Mouse (Mus musculus) neural tube, embryonic 12.5 days (tissue): ENCODE measurements around the gene Gas2l1. TPM values are rescaled to one million over a fixed set of nuclear protein-coding genes. Genes with fewer than 3 reads are reported as not detected.

Experiments
- ATAC-seq: fragments of 200-750 bp; cut with Nextera tagmentation; 2 replicates; pipeline ENCODE4 v1.8.0; 2017; ENCODE audit warnings: low read depth, mild to moderate bottlenecking, moderate TSS enrichment, moderate library complexity; ENCODE audit not compliant: low FRiP score
- H3K27ac ChIP-seq: fragments of 300-500 bp; sonication (generic); 2 replicates; pipeline ENCODE4 v1.5.1; 2016
- H3K27me3 ChIP-seq: fragments of 300-500 bp; sonication (generic); replicated peaks from 2 replicates; pipeline ENCODE4 v1.6.1; 2016; ENCODE audit warnings: mild to moderate bottlenecking
- H3K36me3 ChIP-seq: fragments of 300-500 bp; sonication (generic); 2 replicates; pipeline ENCODE4 v1.6.1; 2016; ENCODE audit warnings: mild to moderate bottlenecking
- H3K4me1 ChIP-seq: fragments of 300-500 bp; sonication (generic); 2 replicates; pipeline ENCODE4 v1.6.1; 2016
- H3K4me2 ChIP-seq: fragments of 300-500 bp; sonication (generic); replicated peaks from 2 replicates; pipeline ENCODE4 v1.6.1; 2016; ENCODE audit warnings: mild to moderate bottlenecking
- H3K4me3 ChIP-seq: fragments of 300-500 bp; sonication (generic); 2 replicates; pipeline ENCODE4 v1.5.1; 2016
- H3K9ac ChIP-seq: fragments of 300-500 bp; sonication (generic); 2 replicates; pipeline ENCODE4 v1.6.1; 2016; ENCODE audit warnings: mild to moderate bottlenecking
- H3K9me3 ChIP-seq: fragments of 300-500 bp; sonication (generic); 2 replicates; pipeline ENCODE4 v1.6.1; 2016; ENCODE audit warnings: mild to moderate bottlenecking
- WGBS: fragments of 180-500 bp; shearing (Covaris S2); methylation state at CpG from one replicate; pipeline ENCODE4 v1.1.7; 2016; 5-methylcytosine and 5-hydroxymethylcytosine counted together
- polyA plus RNA-seq: library from polyadenylated mRNA; unstranded; fragments of >200 nt; fragmentation: Nextera tagmentation; extraction: Ambion mirVana; gene quantifications from 2 replicates; pipeline ENCODE4 v1.2.1, GENCODE M21; 2016

Gas2l1 gene
- polyA plus RNA-seq, 1 experiment from 2014 or later = 39.9 TPM

GRCm38 (mm10) chr11:5062860-5063505 is 2.1 kb downstream of the Gas2l1 start:
- Histone ChIP-seq H3K4me1 (peaks cover 50% of the 10 kb centered on the region), H3K9ac (no peak overlapping the region), H3K27ac (no peak overlapping the region), H3K4me3 (no peak overlapping the region), H3K36me3 (peaks cover 2% of the 10 kb centered on the region), H3K4me2 (peak overlapping the region; percentile 64), H3K9me3 (no peaks in the 10 kb centered on the region), H3K27me3 (peaks cover 69% of the 10 kb centered on the region)
- ATAC-seq = no peak
- 57% methylated on average over 13 of the region's 13 CpGs for WGBS

DNA sequence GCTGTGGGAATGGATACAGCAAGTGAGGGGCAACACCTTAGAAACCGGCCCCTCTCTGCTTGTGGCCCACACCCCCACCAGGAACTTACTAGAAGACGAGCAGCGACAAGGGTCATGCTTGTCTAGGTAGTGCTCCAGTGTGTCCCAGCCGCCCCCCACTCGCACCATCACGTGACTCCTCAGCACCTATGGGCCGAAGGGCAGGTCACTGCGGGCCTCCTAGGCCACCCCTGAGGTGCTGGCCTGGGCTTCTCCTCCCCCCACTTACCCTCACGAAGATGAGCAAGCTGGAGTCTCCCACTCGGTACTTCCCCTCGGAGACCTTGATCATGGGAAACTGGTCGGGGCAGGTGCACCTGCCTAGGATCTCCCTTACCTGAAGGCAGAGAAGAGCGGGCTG is 2.8 kb downstream of the Gas2l1 start:
- ATAC-seq = no peak

DNA sequence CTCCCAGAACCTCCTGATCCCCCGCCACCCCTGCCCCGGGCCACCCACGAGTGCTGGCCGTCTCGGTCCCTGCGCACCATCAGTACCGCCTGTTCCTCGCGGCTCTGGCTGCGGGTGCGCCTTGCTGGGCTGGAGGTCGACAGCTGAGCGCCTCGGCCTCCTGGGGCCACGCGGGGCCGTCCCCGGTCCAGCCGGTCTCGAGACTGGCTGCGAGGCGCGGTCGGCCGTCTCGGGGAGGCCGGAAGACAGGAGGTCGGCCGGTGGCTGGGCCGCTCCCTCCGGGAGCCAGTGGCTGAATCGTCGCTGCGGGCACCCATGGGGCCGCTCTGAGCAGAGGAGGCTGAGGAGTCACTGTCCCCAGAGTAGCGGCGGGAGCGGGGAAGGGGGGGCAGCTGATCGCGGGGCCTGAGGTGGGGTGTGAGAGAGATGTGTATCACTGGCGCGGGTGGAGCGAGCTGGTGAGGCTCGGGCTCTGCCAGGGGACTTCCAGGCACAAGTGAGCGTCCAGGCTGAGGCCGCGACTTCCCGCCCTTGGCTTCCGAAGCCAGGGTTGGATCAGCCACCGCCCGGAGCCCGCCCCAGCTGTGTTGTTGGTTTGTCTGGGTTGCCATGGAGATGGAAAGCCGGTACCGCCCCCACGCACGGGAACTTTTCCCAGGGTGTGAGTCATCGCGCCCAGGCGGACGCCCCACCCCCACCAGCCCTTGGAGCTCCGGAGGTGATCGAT is 3.6 kb downstream of the Gas2l1 start:
- Histone ChIP-seq H3K9ac (peak overlapping the region; percentile 44), H3K4me2 (peak overlapping the region; percentile 64), H3K4me1 (peaks cover 55% of the 10 kb centered on the region), H3K9me3 (no peaks in the 10 kb centered on the region), H3K27me3 (peaks cover 83% of the 10 kb centered on the region), H3K36me3 (no peaks in the 10 kb centered on the region), H3K27ac (no peak overlapping the region), H3K4me3 (peak overlapping the region; percentile 29)
- WGBS = 2% methylated on average over 62 of the region's 62 CpGs
- peak; percentile 18; the same call in 1 of the 2 replicates for ATAC-seq

More for the DNA sequence above, 2.8 kb downstream of the Gas2l1 start:
- no peaks in the 10 kb centered on the region for H3K36me3 ChIP-seq
- H3K4me3 ChIP-seq = peak overlapping the region; percentile 29
- 16% methylated on average over 13 of the region's 13 CpGs for WGBS
- H3K27me3 ChIP-seq = peaks cover 75% of the 10 kb centered on the region
- H3K4me2 ChIP-seq = peak overlapping the region; percentile 64
- H3K9ac ChIP-seq = no peak overlapping the region
- peaks cover 55% of the 10 kb centered on the region for H3K4me1 ChIP-seq
- no peaks in the 10 kb centered on the region for H3K9me3 ChIP-seq
- H3K27ac ChIP-seq = no peak overlapping the region

- H3K36me3 ChIP-seq = no peaks in the 10 kb centered on the region
- H3K27ac ChIP-seq = no peak overlapping the region
- peak overlapping the region; percentile 64 for H3K4me2 ChIP-seq
- H3K9me3 ChIP-seq = no peaks in the 10 kb centered on the region
- H3K4me3 ChIP-seq = peak overlapping the region; percentile 29
- ATAC-seq = no peak
- 47% methylated on average over 28 of the region's 28 CpGs for WGBS
- peaks cover 55% of the 10 kb centered on the region for H3K4me1 ChIP-seq
- H3K9ac ChIP-seq = 0 out of 2 replicates have a peak overlapping the region, but pooled peaks have one; percentile 44
- peaks cover 90% of the 10 kb centered on the region for H3K27me3 ChIP-seq
Measured at GRCm38 (mm10) chr11:5060756-5061412, 4.2 kb downstream of the Gas2l1 start.

- 10% methylated on average over 27 of the region's 27 CpGs for WGBS
- Histone ChIP-seq H3K27ac (no peak overlapping the region), H3K4me2 (peak overlapping the region; percentile 30; the same call in 1 of the 2 replicates), H3K4me3 (no peak overlapping the region), H3K27me3 (peaks cover 99% of the 10 kb centered on the region), H3K9me3 (no peaks in the 10 kb centered on the region), H3K4me1 (peaks cover 53% of the 10 kb centered on the region), H3K9ac (no peak overlapping the region), H3K36me3 (no peaks in the 10 kb centered on the region)
- no peak for ATAC-seq
Measured at GRCm38 (mm10) chr11:5059704-5060156, 5.4 kb downstream of the Gas2l1 start.

DNA sequence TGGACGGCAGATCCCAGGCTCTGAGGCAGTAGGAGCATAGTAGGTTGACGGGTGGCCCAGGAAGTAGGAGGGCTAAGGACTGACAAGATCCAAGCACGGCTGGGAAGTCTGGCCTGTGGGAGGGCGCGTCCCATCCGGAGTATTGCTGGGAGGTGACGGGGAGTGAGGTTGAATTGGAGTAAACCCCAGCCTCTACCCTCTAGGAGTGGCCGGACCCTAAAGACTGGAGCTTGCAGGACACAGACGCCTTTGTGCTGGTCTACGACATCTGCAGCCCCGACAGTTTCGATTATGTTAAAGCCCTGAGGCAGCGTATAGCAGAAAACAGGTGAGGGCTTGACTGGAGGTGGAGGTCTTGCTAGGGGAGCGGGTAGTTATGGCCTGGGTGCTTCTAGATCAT is 5.9 kb downstream of the Gas2l1 start:
- WGBS = 24% methylated on average over 14 of the region's 14 CpGs
- no peak for ATAC-seq
- H3K4me3 ChIP-seq = 0 out of 2 replicates have a peak overlapping the region, but pooled peaks have one; percentile 7
- peaks cover 48% of the 10 kb centered on the region for H3K4me1 ChIP-seq
- H3K27me3 ChIP-seq = peaks cover 95% of the 10 kb centered on the region
- no peak overlapping the region for H3K27ac ChIP-seq
- no peaks in the 10 kb centered on the region for H3K36me3 ChIP-seq
- H3K9me3 ChIP-seq = no peaks in the 10 kb centered on the region
- H3K4me2 ChIP-seq = no peak overlapping the region
- H3K9ac ChIP-seq = no peak overlapping the region

DNA sequence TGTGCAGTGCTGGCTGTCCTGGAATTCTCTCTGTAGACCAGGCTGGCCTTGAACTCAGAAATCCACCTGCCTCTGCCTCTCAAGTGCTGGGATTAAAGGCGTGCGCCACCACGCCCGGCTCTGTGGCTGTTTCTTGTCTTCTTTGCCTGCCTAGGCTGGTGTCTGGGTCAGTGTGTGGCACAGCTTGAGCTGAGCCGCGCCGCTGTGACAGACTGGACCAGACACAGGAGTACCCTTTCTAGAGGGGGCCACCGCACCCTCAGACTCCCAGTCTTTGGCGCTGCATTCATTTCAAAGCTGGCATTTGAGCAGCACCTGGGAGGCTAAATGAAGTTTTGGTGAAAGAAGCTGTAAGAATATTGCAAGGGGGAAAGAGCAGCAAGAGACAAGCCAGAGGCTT is 6.3 kb downstream of the Gas2l1 start:
- Histone ChIP-seq H3K9ac (no peak overlapping the region), H3K27me3 (peaks cover 91% of the 10 kb centered on the region), H3K4me1 (peaks cover 43% of the 10 kb centered on the region), H3K4me2 (no peak overlapping the region), H3K36me3 (no peaks in the 10 kb centered on the region), H3K4me3 (0 out of 2 replicates have a peak overlapping the region, but pooled peaks have one; percentile 7), H3K27ac (no peak overlapping the region), H3K9me3 (no peaks in the 10 kb centered on the region)
- WGBS = 25% methylated on average over 9 of the region's 9 CpGs
- no peak for ATAC-seq

DNA sequence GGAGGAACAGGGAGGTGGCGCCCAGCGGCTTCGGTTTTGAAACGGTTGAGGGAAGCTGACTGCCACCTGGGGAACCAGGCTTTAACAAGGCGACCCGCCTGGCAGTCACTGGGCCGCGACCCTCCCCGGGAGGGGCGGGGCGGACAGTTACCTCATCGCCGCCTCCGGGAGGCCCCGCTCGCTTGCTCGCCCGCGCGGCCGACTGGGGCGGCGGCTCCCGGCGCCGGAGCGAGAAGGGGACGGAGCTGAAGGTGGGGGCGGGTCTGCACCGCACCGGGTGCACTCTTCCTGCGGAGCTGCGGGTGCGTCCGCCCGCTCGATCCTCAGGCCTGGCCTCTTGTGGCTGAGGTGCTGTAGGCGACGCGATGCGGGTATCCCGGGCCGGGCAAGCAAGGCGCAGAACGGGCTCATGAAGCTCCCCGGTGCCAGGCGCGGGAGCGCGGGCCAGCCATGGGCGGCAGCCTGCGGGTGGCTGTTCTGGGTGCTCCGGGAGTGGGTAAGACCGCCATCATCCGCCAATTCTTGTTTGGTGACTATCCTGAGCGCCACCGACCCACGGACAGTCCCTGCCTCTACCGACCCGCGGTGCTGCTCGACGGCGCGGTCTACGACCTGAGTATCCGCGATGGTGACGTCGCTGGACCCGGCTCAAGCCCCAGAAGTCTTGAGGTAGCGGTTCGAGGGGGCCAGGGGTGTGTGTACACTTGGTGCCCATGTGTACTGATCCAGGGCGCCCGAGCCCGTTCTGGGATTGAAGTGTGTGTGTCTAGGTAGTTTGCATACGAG is 7.1 kb downstream of the Gas2l1 start, which contains the start of gene Rasl10a:
Gene Rasl10a, plus strand, starts transcription at position 273 of the 786 bp plus-strand sequence.
- WGBS = 2% methylated on average over 77 of the region's 77 CpGs
- peaks cover 83% of the 10 kb centered on the region for H3K27me3 ChIP-seq
- no peak for ATAC-seq
- H3K4me2 ChIP-seq = peak within 1 kb of the TSS; percentile 84
- peak within 1 kb of the TSS; percentile 46 for H3K4me3 ChIP-seq
- H3K36me3 ChIP-seq = no peaks in the 10 kb centered on the region
- no peaks in the 10 kb centered on the region for H3K9me3 ChIP-seq
- H3K27ac ChIP-seq = no peak within 1 kb of the TSS
- peak within 1 kb of the TSS; percentile 51 for H3K9ac ChIP-seq
- peaks cover 37% of the 10 kb centered on the region for H3K4me1 ChIP-seq

DNA sequence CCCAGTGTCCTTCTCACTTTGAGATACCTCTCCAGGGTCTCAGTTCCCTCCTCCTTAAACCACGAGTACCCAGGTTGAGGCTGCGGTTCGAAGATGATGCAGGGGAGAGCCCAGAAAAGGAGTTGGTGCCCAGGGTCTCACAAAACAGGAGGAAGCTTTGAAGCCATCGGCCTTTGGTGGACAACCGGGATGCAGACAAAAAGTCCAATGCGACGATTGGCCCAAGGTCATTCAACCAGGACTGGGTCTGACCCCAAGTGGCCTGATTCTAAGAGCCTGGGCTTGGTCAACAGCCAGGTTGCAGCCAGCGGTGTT is 7.6 kb downstream of the Gas2l1 start:
- Histone ChIP-seq H3K9ac (peak overlapping the region; percentile 51), H3K27me3 (peaks cover 78% of the 10 kb centered on the region), H3K36me3 (no peaks in the 10 kb centered on the region), H3K4me2 (peak overlapping the region; percentile 84), H3K9me3 (no peaks in the 10 kb centered on the region), H3K4me3 (peak overlapping the region; percentile 46), H3K27ac (no peak overlapping the region), H3K4me1 (peaks cover 31% of the 10 kb centered on the region)
- WGBS = 14% methylated on average over 8 of the region's 8 CpGs
- no peak for ATAC-seq

GRCm38 (mm10) chr11:5057064-5057463 is 8.1 kb downstream of the Gas2l1 start:
- H3K9ac ChIP-seq = no peak overlapping the region
- H3K4me3 ChIP-seq = no peak overlapping the region
- ATAC-seq = no peak
- H3K4me2 ChIP-seq = no peak overlapping the region
- no peaks in the 10 kb centered on the region for H3K36me3 ChIP-seq
- no peak overlapping the region for H3K27ac ChIP-seq
- peaks cover 74% of the 10 kb centered on the region for H3K27me3 ChIP-seq
- peaks cover 27% of the 10 kb centered on the region for H3K4me1 ChIP-seq
- no peaks in the 10 kb centered on the region for H3K9me3 ChIP-seq
- 57% methylated on average over 8 of the region's 8 CpGs for WGBS

DNA sequence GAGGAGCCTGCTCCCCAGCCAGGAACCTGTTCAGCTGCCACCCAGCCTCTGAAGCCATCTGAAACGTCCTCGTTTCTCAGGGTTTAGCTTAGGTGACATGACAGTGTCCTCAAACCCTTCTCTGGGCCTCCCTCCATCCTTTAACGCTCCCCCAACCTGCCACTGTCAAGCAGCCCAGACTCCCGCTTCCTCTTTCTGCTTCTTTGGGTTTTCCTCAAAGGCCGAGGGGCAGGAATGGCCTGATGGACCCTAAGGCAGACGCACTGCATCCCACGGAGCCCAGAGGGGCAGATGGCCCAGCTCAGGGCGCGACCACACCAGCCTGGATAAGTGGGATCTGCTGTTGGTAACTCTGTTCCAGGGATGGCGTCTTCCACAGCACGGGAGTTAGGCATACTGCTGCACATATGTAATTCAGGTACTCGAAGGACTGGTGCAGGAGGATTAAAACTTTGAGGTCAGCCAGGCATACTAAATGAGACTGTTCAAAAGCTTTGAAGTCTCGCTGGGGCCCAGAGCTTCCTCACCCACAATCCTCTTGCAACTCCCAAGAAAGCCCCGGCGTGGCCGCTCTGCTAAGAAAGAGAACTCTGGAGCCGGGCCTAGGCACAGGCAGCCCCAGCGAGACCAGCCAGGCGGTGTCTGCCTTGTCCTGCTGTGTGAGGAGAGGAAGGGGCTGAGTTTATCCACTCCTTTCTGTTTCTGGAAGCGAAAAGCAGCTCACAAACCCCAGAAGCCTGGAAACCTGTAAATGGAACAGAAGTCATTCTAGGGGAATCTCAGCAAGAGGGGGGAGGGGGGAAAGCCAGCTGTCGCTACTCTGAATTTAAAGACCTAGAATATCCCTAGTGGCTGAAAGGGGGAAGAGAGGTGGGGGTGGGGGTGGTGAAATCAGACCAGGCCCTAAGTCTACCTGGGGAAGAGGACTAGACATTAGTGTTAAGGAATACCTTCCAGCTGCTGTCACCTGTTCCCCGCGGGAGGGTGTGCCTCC is 8.9 kb downstream of the Gas2l1 start:
- H3K27me3 ChIP-seq = peaks cover 65% of the 10 kb centered on the region
- H3K9ac ChIP-seq = no peak overlapping the region
- 27% methylated on average over 23 of the region's 23 CpGs for WGBS
- no peak for ATAC-seq
- H3K4me1 ChIP-seq = peaks cover 19% of the 10 kb centered on the region
- H3K9me3 ChIP-seq = no peaks in the 10 kb centered on the region
- H3K4me3 ChIP-seq = no peak overlapping the region
- no peak overlapping the region; the same call in 1 of the 2 replicates for H3K4me2 ChIP-seq
- H3K36me3 ChIP-seq = no peaks in the 10 kb centered on the region
- no peak overlapping the region for H3K27ac ChIP-seq
